Mouse (Mus musculus): ENCODE data around the gene Gatb. TPM values are rescaled to one million over a fixed set of nuclear protein-coding genes. Genes with fewer than 3 reads are reported as not detected.
"Not testable (repeated sequence)": the region's sequence is repeated elsewhere in the genome, so short reads cannot be mapped to it uniquely, and the experiment has no call there.

Gene Gatb
- polyA plus RNA-seq, 1 experiment from 2014 or later: 26.5 TPM

DNA sequence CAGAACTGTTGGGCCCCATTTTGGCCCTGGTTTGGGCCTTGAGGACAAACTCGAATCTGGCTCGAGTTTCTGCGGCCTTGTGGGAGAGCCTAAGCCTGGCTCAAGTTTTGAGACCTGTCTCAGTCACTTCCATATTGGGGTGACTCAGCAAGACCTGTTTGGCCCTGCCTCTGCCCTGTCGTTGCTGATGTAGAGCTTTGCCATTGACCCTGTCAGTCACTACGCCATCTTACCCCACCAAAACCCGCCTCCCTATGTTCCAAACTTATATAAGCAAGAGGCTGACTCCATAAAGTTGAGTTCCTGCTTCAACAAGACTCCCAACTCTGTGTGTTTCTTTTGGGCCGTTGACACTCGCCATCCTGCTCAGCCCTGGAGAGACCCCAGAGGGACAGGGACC, 1.4 kb upstream of the Gatb start:
- H3K27me3 ChIP-seq (ENCODE audit: low read depth, poor library complexity, severe bottlenecking); H3K4me1 ChIP-seq; H3K4me3 ChIP-seq; H3K36me3 ChIP-seq; H3K9me3 ChIP-seq (replicated peaks); H3K27ac ChIP-seq; DNase-seq (ENCODE audit: low spot score): not testable (repeated sequence)
- WGBS: 90% methylated on average over 8 of the region's 8 CpGs

DNA sequence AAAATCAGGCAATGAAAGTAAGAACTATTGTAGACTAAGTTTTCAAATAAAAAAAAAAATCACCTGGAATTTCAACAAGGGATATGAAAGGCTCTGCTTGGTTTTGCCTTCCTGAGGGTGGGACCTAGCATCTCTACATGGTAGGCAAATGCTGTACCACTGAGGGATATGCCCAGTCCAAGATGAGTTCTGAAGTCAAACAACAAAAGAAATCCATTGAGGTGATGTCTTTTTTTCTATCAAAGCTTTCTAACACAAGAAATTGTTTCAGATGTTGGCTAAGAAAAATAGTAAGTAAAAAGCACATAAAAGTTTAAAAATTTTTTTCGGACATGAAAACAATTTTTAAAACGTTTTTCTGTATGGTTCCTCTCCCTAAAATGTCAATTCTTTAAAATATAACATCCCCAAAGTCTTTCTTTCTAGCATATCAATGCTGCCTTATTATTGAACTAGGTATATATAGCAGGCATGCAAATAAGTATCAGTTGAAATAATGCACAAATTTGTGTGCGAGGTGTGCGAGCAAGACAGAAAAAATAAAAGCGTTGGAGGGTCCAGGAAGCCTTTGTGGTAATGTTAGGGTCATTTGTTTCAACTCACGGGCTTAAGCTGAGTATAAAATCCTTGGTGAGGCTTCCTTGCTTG, 579 bp upstream of the Gatb start:
- H3K4me1 ChIP-seq: 0 out of 2 replicates have a peak, but pooled peaks cover 9% of the 10 kb centered on the region
- no peaks in the 10 kb centered on the region for H3K36me3 ChIP-seq
- H3K27ac ChIP-seq: peak overlapping the region; percentile 93; the same call in 1 of the 2 replicates
- H3K9me3 ChIP-seq (replicated peaks): no peaks in the 10 kb centered on the region
- 24% methylated on average over 6 of the region's 6 CpGs for WGBS
- H3K27me3 ChIP-seq (ENCODE audit: low read depth, poor library complexity, severe bottlenecking): no peaks in the 10 kb centered on the region
- no peak for DNase-seq (ENCODE audit: low spot score)
- H3K4me3 ChIP-seq: peak overlapping the region; percentile 84

DNA sequence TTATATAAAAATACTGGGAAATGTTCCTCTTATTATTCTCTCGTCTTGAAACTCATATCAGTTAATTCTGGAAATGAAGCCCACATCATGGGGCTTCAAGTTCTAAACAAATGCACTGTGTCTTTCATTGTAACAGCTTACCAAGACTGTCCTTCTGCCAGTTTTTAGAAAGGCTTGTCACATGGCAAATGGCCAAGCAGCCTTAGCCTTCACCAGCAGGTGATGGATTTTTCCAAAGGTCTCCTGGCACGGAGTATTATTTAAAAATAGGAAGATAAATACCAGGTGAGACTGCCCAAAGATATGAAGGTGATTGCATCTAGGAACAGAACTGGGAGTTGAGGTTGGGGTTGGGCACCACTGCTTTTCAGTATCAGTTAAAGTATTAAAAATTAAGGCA, 8.8 kb downstream of the Gatb start:
- Histone ChIP-seq H3K4me3 (no peak overlapping the region), H3K36me3 (no peaks in the 10 kb centered on the region), H3K27ac (no peak overlapping the region), H3K4me1 (no peaks in the 10 kb centered on the region), H3K27me3 (ENCODE audit: low read depth, poor library complexity, severe bottlenecking) (no peaks in the 10 kb centered on the region), H3K9me3 (replicated peaks) (no peaks in the 10 kb centered on the region)
- no peak for DNase-seq (ENCODE audit: low spot score)
- WGBS: 90% methylated on average over 2 of the region's 2 CpGs

DNA sequence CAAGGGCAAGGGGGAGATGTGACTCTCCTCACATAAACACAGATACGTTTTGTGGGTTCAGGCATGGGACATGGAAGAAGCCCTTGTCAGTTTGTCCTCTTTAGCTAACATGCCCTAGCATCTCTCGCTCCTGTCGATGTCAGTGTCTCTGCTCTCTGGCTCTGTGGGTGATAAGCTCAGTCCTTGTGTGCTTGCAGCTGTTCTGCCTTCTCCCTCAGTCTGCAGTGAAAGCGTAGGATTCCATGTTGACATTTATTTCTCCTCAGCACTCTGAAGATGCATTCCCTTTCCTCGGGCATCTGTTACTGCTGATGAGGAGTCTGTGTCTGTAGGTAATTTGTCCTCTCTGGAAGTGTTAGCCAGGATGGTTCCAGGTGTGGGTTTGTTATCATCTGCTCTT, 9.3 kb downstream of the Gatb start:
- no peak overlapping the region for H3K4me3 ChIP-seq
- H3K27me3 ChIP-seq (ENCODE audit: low read depth, poor library complexity, severe bottlenecking): no peaks in the 10 kb centered on the region
- no peaks in the 10 kb centered on the region for H3K36me3 ChIP-seq
- no peaks in the 10 kb centered on the region for H3K9me3 ChIP-seq (replicated peaks)
- no peak overlapping the region for H3K27ac ChIP-seq
- 85% methylated on average over 5 of the region's 5 CpGs for WGBS
- no peaks in the 10 kb centered on the region for H3K4me1 ChIP-seq
- DNase-seq (ENCODE audit: low spot score): no peak

DNA sequence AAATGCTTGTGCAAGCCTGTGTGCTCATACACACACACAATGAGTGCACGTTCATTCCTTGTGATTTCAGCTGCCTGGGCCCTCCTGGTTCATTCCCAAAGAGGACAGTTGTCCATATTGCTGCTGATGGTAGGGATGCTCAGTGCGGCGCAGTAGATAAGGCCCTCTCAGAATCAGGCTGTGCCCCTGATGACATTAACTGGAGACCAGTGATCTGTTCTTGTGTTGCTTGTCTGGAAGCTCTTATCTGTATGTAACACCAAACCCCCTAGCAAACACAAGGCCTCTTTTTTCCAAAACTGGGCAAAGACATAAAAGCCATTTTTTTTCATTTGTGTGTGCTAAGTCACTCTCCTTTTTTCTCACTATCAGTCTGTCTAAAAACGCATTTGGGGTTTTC, 11.0 kb downstream of the Gatb start:
- 90% methylated on average over 4 of the region's 4 CpGs for WGBS
- no peak overlapping the region for H3K27ac ChIP-seq
- H3K9me3 ChIP-seq (replicated peaks): no peaks in the 10 kb centered on the region
- H3K4me3 ChIP-seq: no peak overlapping the region
- H3K4me1 ChIP-seq: no peaks in the 10 kb centered on the region
- no peaks in the 10 kb centered on the region for H3K36me3 ChIP-seq
- DNase-seq (ENCODE audit: low spot score): no peak
- H3K27me3 ChIP-seq (ENCODE audit: low read depth, poor library complexity, severe bottlenecking): no peaks in the 10 kb centered on the region

DNA sequence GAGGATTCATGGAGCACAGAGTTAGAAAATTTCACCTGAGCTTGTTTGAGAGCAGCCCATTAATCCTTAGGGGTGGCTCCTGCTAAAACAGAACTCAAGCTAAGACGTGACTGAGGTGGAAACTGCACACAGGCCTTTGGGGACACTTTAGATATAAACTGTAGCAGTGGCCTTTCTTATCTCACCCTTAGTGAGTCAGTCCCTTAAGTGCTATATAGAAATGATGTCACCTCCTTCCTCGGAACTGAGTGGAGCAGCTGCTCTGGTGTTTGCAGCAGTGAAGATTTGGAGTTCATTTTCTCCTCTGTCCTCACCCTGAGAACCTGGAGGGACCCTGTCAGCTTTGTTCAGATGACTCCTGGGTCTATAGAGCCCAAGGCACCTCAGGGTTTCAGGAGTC, 14.8 kb downstream of the Gatb start:
- H3K9me3 ChIP-seq (replicated peaks): no peaks in the 10 kb centered on the region
- no peaks in the 10 kb centered on the region for H3K36me3 ChIP-seq

DNA sequence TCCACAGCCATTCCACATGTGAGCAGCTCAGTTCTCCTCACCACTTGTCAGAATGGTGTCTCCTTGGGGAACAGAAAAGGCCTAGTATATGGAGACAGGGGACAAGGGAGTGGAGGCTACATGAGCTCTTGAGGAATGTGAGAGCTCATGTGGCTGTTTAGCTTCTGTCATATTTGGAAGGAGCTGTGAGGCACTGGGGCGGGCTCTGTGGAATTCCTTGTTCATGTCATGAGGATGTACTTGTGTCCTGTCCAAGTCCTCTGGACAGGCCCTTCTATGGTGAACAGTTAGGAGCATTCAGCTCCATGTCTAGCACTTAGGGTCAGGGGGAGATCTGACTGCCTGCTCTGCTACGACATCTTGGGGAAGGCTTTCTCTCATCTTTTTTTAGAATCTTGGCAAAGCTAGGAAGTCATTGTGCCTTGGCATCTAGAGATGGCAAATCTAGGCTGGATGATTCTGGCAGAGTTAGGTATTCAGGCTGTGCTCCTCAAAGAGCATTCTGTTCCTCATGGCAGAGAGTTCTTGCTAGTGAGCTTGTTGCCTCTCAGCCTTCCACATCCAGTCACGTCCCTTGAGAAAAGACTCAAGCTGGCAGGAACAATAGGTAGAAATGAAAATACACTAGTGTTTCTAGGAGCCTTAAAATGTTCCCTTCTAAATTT, 16.3 kb downstream of the Gatb start:
- no peak for DNase-seq (ENCODE audit: low spot score)
- H3K4me1 ChIP-seq: peaks cover 3% of the 10 kb centered on the region; the same call in 1 of the 2 replicates
- H3K27ac ChIP-seq: no peak overlapping the region
- 88% methylated on average over 3 of the region's 3 CpGs for WGBS
- no peak overlapping the region for H3K4me3 ChIP-seq
- no peaks in the 10 kb centered on the region for H3K9me3 ChIP-seq (replicated peaks)
- no peaks in the 10 kb centered on the region for H3K36me3 ChIP-seq
- no peaks in the 10 kb centered on the region for H3K27me3 ChIP-seq (ENCODE audit: low read depth, poor library complexity, severe bottlenecking)

More for the DNA sequence above, 14.8 kb downstream of the Gatb start:
- DNase-seq (ENCODE audit: low spot score): no peak
- Histone ChIP-seq H3K4me1 (no peaks in the 10 kb centered on the region), H3K27me3 (ENCODE audit: low read depth, poor library complexity, severe bottlenecking) (no peaks in the 10 kb centered on the region), H3K4me3 (no peak overlapping the region), H3K27ac (no peak overlapping the region)
- WGBS: 66% methylated on average over 2 of the region's 2 CpGs

DNA sequence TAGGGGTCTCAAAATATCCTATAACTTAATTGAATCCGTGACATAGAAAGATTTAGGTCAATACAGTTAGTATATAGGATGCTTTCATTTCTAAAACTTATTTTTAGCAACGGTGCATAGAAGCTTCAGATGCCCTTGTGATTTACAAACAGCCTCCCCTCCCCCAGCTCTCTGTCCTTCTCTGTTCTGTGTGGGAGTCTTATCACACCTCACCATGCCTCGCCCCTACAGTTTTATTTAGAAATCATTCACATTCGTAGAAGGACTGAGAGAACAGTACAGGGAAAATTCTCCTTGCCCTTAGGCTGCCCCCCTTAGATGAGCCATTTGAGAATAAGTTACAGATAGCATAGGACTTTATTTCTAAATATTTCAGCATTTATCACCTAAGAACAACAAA, 18.1 kb downstream of the Gatb start:
- DNase-seq (ENCODE audit: low spot score): no peak
- Histone ChIP-seq H3K4me1 (peaks cover 3% of the 10 kb centered on the region; the same call in 1 of the 2 replicates), H3K27me3 (ENCODE audit: low read depth, poor library complexity, severe bottlenecking) (no peaks in the 10 kb centered on the region), H3K27ac (no peak overlapping the region), H3K9me3 (replicated peaks) (no peaks in the 10 kb centered on the region), H3K36me3 (no peaks in the 10 kb centered on the region), H3K4me3 (no peak overlapping the region)
- WGBS: 86% methylated on average over 4 of the region's 4 CpGs

DNA sequence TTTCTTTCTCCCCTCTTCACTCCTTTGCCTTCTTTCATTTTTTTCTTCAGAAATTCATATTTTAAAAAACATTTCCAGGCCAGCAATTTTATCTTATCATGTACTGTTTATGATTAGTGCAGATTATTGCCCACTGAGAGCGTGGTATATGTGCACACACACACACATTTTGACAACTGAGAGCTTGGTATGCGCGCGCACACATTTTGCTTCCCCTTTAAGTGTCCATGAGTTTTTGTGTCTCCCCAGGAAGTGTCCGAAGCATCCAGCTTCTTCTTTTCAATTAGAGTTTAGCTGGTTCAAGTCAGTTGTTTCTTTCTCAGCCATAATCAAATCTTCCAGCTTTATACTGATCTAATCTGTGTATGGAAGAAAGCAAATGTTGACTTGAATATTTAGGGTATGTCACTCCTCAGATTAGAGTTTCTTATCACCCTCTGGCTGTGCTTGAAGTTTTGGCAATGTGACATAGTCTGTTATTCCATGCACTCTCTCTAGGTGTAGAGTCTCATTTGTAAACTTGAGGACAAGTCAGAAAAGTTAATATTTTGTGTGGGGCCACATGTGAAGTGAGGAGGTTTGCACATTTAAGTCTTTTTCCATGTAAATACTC, 18.8 kb downstream of the Gatb start:
- no peak for DNase-seq (ENCODE audit: low spot score)
- H3K9me3 ChIP-seq (replicated peaks): no peaks in the 10 kb centered on the region
- H3K27ac ChIP-seq: no peak overlapping the region
- no peaks in the 10 kb centered on the region for H3K36me3 ChIP-seq
- H3K4me1 ChIP-seq: peaks cover 3% of the 10 kb centered on the region; the same call in 1 of the 2 replicates
- no peak overlapping the region for H3K4me3 ChIP-seq
- 94% methylated on average over 5 of the region's 5 CpGs for WGBS
- no peaks in the 10 kb centered on the region for H3K27me3 ChIP-seq (ENCODE audit: low read depth, poor library complexity, severe bottlenecking)

DNA sequence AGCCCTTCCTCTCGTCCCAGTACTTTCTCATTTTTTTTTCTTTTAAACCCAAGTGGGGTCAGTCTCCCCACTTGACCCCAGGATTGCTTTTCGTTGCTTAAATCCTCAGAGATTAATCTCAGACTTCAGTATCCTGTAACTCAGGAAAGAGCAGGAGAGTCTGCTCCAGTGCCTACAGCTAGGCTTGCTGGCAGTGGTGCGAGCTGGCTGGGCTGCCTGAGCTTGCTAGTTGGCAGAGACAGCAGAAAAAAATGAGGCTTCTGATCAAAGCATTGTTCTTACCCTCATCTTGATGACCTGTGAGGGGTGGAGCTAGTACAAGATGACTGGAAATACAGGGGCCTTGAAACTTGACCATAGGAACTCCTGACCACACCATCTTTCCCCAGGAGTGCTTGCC, 20.5 kb downstream of the Gatb start:
- Histone ChIP-seq H3K36me3 (no peaks in the 10 kb centered on the region), H3K9me3 (replicated peaks) (no peaks in the 10 kb centered on the region), H3K4me3 (no peak overlapping the region), H3K27ac (no peak overlapping the region), H3K4me1 (peaks cover 3% of the 10 kb centered on the region; the same call in 1 of the 2 replicates), H3K27me3 (ENCODE audit: low read depth, poor library complexity, severe bottlenecking) (no peaks in the 10 kb centered on the region)
- WGBS: 76% methylated on average over 3 of the region's 3 CpGs
- no peak for DNase-seq (ENCODE audit: low spot score)

DNA sequence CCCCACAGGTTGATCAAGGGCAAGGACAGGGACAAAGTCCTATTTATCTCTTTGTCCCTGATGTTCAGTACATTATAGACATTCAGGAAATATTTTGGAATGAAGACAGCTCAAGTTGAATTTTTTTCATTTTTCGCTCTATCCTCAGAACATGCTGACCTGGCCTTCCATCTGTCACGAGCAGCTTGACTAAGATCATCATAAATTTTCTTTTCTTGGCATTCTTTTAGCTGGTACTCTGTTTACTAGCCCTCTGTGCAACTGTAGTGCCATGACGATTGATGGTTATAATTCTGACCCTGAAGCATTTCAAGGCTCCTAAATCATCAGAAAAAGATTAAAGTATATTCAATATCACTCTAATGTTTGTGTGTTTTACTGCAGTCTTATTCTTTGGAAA, 25.6 kb downstream of the Gatb start:
- no peaks in the 10 kb centered on the region for H3K27me3 ChIP-seq (ENCODE audit: low read depth, poor library complexity, severe bottlenecking)
- H3K9me3 ChIP-seq (replicated peaks): no peaks in the 10 kb centered on the region
- H3K27ac ChIP-seq: no peak overlapping the region
- no peaks in the 10 kb centered on the region for H3K36me3 ChIP-seq
- H3K4me1 ChIP-seq: peaks cover 42% of the 10 kb centered on the region
- DNase-seq (ENCODE audit: low spot score): no peak
- 86% methylated on average over 3 of the region's 3 CpGs for WGBS
- no peak overlapping the region for H3K4me3 ChIP-seq

DNA sequence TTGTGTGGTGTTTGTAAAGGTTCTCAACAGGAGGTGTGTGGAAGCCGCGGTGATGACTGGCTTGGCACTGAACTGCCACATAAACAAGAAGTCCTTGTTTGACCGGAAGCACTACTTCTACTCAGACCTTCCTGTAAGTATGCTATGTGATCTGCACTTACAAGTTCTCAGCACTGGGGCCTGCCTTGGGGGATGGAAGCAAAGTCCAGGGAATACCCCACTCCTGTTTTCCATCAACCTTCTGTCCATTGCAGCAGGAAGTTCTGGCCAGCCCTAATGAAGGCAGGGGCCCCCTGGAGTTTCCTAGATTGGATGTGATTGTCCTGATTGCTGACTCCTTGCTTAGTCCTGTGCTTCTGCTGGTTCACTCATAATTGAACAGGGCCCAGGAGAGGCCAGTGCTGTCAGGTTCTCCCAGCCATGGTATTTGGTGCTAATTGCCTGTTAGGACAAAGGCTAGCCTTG, 28.0 kb downstream of the Gatb start:
- H3K36me3 ChIP-seq: peaks cover 6% of the 10 kb centered on the region; the same call in 1 of the 2 replicates
- H3K4me3 ChIP-seq: no peak overlapping the region
- WGBS: 56% methylated on average over 3 of the region's 3 CpGs
- no peaks in the 10 kb centered on the region for H3K27me3 ChIP-seq (ENCODE audit: low read depth, poor library complexity, severe bottlenecking)
- peak overlapping the region; percentile 79 for H3K27ac ChIP-seq
- DNase-seq (ENCODE audit: low spot score): peak; percentile 58
- peaks cover 47% of the 10 kb centered on the region for H3K4me1 ChIP-seq
- H3K9me3 ChIP-seq (replicated peaks): no peaks in the 10 kb centered on the region

- 92% methylated on average over 1 of the region's 1 CpGs for WGBS
Observed at GRCm38 (mm10) chr3:85603811-85604210, 29.9 kb downstream of the Gatb start.

More at GRCm38 (mm10) chr3:85603811-85604210, 29.9 kb downstream of the Gatb start:
- Histone ChIP-seq H3K4me3 (no peak overlapping the region), H3K9me3 (replicated peaks) (no peaks in the 10 kb centered on the region), H3K27ac (peak overlapping the region; percentile 61), H3K36me3 (peaks cover 6% of the 10 kb centered on the region; the same call in 1 of the 2 replicates), H3K27me3 (ENCODE audit: low read depth, poor library complexity, severe bottlenecking) (no peaks in the 10 kb centered on the region), H3K4me1 (peaks cover 47% of the 10 kb centered on the region)
- no peak for DNase-seq (ENCODE audit: low spot score)
